Mouse (Mus musculus): Measurements from ENCODE around the gene Car6.

- no peak for TF ChIP-seq EP300 (IDR thresholded peaks at IDR 0.05; ENCODE audit: low read depth)
- no peak for TF ChIP-seq CTCF (IDR thresholded peaks at IDR 0.05; ENCODE audit: low read depth)
Measured at GRCm38 (mm10) chr4:150174027-150174426, 27.1 kb downstream of the Car6 start.
